Mouse (Mus musculus) kidney, adult 2 months (tissue): ENCODE results near the gene Hid1.

Experiments used
- CTCF ChIP-seq: fragments of 200-500 bp; conservative IDR thresholded peaks from 2 replicates; pipeline ENCODE4 v1.5.1; 2011; ENCODE audit warnings: low read depth, mild to moderate bottlenecking, control low read depth, low read length, moderate library complexity, mixed read lengths; ENCODE audit not compliant: insufficient read depth, insufficient read length
- POLR2A ChIP-seq: fragments of 200-500 bp; IDR thresholded peaks from one replicate; pipeline ENCODE4 v1.6.1; 2011; ENCODE audit warnings: low read depth, low read length, control low read depth

DNA sequence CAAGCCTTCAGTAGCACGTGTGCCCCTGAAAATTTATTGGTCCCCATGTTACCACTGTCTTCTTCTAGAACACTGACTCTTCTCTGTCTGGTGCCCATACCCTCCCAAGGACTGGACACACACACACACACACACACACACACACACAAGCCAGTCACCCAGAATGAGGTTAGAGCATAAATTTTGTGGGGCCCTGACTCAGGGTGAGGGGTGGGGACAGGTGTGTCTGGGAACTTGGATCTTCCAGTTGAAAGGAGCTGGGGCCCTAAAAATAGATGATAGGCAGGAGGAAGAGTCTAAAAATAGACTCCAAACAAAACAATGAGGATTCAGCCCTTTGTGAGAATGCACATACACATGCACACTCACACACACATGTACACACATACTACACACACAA, 58.8 kb downstream of the Hid1 start:
- TF ChIP-seq POLR2A: no peak
- no peak for TF ChIP-seq CTCF
